Mouse (Mus musculus) stomach, postnatal 0 days (tissue): ENCODE measurements around the gene Gm14085.

Experiments used
- CTCF ChIP-seq: IDR thresholded peaks from 2 replicates; pipeline ENCODE4 v1.5.1; 2016; ENCODE audit warnings: antibody characterized with exemption, low read depth, mild to moderate bottlenecking, moderate library complexity
- EP300 ChIP-seq: optimal IDR thresholded peaks from 2 replicates; pipeline ENCODE3; 2016; ENCODE audit warnings: antibody characterized with exemption

GRCm38 (mm10) chr2:122441000-122441933 lies 43.5 kb upstream of the Gm14085 start:
- TF ChIP-seq CTCF: no peak
- TF ChIP-seq EP300: no peak
